Mouse (Mus musculus) cerebellum, adult 2 months (tissue): ENCODE results near the gene Zfp846.

ENCODE experiments used
- CTCF ChIP-seq: fragments of 200-500 bp; IDR thresholded peaks from 2 replicates; pipeline ENCODE4 v1.5.1; 2011; ENCODE audit warnings: low read depth, mild to moderate bottlenecking, control low read depth, low read length, moderate library complexity, borderline replicate concordance; ENCODE audit not compliant: insufficient read depth
- POLR2A ChIP-seq: fragments of 200-500 bp; IDR thresholded peaks from 2 replicates; pipeline ENCODE4 v1.6.1; 2011; ENCODE audit warnings: low read length, control low read depth, borderline replicate concordance; ENCODE audit not compliant: insufficient read depth

DNA sequence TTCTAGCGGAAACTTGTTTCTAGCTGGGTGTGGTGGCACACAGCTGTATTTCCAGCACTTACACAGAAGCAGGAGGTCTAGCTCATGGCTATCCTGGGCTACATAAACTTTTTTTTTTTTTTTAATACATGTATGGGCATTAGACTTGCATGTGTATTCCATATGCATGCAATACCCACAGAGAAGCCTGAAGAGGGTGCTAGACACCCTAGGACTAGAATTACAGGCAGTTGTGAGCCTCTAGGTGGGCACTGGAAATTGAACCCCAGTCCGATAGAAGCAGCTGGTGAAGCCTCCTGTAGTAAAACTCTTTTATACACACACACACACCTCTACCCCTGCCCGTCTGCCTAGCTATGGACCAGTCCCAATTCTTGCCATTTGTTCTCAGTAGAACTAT, 72.8 kb downstream of the Zfp846 start:
- no peak for TF ChIP-seq POLR2A
- no peak for TF ChIP-seq CTCF
